Mouse (Mus musculus): ENCODE data around the gene Bhlhe40.

The Bhlhe40 gene

DNA sequence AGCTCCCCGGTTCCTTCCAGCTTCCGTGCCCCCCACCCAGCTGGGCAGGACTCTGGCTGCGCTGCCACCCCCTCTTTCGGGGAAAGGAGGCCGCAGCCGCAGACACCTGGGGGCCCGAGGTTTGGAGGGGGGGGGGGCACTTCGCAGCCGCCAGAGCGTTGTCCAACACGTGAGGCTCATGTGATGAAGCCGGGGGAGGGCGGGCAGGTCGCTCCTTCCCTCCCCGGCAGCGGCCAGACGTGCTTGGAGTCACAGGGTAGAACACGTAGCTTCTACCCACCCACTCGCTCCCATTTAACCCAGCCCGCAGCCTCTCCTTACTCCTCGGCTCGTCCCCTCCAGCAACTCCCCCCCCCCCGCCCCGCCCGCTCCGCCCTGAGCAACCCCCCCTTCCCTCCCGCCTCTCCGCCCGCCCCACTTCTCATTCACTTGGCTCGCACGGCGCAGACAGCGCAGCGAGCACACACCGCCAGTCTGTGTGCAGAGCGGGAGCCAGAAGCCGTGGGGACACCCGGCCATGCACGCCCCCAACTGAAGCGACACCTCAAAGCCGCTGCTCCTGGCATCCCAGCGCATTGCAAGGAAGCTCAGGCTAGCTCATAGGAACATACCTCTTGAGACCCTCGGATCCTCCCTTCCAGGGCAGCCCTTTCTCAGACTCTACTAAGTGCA, at the start of gene Bhlhe40:
TSS of gene Bhlhe40 (plus strand) at position 424 of the 672 bp plus-strand sequence.
- DNase-seq (ENCODE audit: low spot score) = peak; percentile 96

GRCm38 (mm10) chr6:108611663-108612062, 48.8 kb upstream of the Bhlhe40 start:
- no peak for DNase-seq (ENCODE audit: low spot score)

GRCm38 (mm10) chr6:108618025-108618424, 42.4 kb upstream of the Bhlhe40 start:
- DNase-seq (ENCODE audit: low spot score) = no peak

DNA sequence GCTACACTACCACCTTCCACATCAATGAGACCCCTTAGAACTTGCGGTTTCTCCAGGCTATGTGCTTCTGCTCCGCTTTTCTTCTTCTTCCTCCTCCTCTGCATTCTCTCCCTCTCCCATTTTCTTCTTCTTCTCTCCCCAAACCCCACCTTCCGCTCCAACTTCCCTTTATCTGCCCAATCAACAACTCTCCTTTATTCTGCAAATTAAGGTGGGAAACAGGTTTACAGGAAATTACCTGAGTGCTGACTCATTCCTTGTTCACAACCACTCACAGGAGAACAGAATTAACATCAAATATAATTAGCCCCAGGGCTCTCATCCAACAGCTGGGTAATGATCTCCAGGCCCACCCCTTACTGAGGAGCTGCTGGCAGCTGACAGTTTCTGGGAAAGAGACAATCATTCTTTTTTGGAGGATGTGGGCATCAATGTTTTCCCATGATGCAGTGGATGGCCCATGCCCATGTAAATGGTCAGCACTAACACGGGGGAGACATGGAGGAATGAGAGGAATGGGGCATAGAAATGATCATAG, 37.3 kb upstream of the Bhlhe40 start:
- no peak for DNase-seq (ENCODE audit: low spot score)

- DNase-seq (ENCODE audit: low spot score) = peak; percentile 18
Observed at GRCm38 (mm10) chr6:108624915-108625314, 35.5 kb upstream of the Bhlhe40 start.

GRCm38 (mm10) chr6:108630701-108631100, 29.7 kb upstream of the Bhlhe40 start:
- peak; percentile 56 for DNase-seq (ENCODE audit: low spot score)

- peak; percentile 41 for DNase-seq (ENCODE audit: low spot score)
Observed at GRCm38 (mm10) chr6:108638157-108638833, 22.1 kb upstream of the Bhlhe40 start.

- no peak for DNase-seq (ENCODE audit: low spot score)
Observed at GRCm38 (mm10) chr6:108642020-108642419, 18.4 kb upstream of the Bhlhe40 start.

GRCm38 (mm10) chr6:108643035-108643434, 17.4 kb upstream of the Bhlhe40 start:
- DNase-seq (ENCODE audit: low spot score) = no peak

- DNase-seq (ENCODE audit: low spot score) = no peak
Observed at GRCm38 (mm10) chr6:108644311-108644710, 16.1 kb upstream of the Bhlhe40 start.

DNA sequence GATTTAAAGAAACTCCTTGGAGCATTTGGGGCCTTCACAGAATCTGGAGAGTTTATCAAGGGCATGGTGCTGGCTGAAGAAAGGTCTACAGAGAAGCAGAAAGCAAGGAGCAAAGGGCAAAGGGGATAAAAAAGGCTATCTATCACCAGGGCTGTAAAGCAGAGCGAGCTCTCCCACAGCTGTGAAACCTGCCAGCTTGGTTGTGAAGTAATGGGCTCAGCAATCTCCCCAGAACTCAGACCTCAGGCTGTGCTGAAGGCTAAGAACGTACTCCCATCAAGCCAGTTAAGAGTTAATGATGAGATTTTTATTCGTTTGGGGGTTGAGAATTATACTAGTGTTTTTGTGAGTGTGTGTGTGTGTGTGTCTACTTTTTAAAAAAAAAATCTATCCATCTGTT, 13.3 kb upstream of the Bhlhe40 start:
- no peak for DNase-seq (ENCODE audit: low spot score)

DNA sequence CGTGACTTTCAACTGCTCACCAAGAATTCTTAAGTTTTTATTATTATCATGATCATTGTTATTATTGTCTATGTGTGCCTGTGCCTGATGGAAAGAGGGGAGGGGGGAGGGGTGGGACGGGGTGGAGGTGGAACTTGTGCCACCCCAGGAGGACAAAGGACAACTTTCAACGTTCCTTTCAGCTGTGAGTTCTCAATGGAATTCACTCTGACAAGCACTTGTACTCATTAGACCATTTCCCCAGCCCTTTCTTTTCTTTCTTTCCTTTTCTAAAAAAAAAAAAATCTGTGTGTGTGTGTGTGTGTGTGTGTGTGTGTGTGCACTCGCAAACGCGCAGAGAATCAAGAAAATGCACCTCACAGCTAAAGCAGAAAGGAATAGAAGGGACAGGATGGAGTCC, 12.4 kb upstream of the Bhlhe40 start:
- no peak for DNase-seq (ENCODE audit: low spot score)

DNA sequence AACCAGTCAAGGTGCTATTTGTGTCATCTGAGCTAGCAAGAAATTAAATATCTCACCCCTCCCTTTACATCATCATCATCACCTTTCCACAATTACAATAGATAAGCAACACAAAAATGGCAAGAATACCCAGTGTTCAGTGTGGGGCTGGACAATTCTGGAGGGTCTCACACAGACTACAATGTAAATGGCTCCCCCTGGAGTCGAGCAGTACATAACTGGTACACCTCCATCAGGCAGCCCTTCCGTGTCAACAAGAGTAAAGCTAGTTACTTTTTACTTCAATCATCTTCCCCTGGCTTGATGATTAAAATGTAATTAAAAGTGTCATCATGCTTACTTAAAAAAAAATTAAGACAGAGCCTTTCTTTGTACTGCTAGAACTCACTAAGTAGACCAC, 4.6 kb upstream of the Bhlhe40 start:
- no peak for DNase-seq (ENCODE audit: low spot score)

- DNase-seq (ENCODE audit: low spot score) = peak; percentile 16
Observed at GRCm38 (mm10) chr6:108658051-108658415, 2.4 kb upstream of the Bhlhe40 start.

DNA sequence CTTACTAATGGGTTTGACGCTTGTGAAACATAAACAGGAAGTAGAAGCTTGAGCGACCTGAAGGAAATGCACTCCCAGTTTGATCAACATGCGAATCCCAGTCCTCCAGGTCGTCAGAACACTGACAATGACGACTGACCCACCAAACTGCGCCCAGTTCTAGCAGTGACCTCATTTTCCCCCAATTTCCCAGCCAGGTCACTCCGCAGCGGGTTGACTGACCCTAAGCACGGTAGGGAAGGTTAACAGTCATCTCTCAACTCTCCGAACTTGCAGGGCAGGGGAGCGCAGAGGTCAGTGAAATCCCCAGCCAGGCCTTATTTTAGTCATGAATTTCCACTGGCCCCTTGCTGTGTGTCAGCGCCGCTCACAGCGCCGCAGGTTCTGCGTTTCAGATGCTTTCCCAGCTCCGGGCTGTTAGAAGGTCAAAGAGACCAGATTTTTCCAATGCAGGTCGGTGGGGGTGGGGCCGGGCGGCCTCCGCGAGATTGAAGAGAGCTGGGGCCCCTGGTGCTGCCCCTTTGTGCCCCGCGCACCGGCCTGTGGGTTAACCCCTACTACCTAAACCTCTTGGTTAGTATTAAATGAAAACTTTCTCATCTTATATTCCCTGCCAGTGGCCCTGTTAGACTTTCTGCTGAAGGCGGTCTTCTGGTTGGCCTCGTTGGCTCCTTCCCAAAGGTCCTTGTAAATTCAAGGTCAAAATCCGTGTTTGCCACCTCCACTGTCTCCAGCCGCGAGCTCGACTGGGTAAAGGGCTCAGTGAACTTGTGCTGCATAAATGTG, 1.8 kb upstream of the Bhlhe40 start:
- DNase-seq (ENCODE audit: low spot score) = peak; percentile 38

GRCm38 (mm10) chr6:108659221-108659725, 1.2 kb upstream of the Bhlhe40 start:
- DNase-seq (ENCODE audit: low spot score) = peak; percentile 96

- DNase-seq (ENCODE audit: low spot score) = peak; percentile 90
Observed at GRCm38 (mm10) chr6:108659726-108660205, 663 bp upstream of the Bhlhe40 start.

GRCm38 (mm10) chr6:108660878-108661389, 505 bp downstream of the Bhlhe40 start:
- no peak for DNase-seq (ENCODE audit: low spot score)

DNA sequence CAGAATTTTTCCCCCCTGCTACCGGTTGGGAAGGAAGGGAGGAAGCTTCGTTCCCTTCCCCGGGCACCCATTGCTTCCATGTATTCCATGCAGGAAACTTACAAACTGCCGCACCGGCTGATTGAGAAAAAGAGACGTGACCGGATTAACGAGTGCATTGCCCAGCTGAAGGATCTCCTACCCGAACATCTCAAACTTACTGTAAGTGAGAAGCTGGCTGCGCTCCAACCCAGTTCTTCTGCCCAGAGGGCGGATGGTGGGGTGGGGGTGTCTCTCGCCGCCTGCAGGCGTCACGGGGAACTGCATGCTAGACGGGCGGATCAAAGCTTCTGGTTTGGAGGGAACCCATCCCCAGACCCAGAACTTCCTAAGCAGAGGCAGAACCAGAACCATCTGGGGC, 983 bp downstream of the Bhlhe40 start:
- peak; percentile 89 for DNase-seq (ENCODE audit: low spot score)

GRCm38 (mm10) chr6:108661890-108662289, 1.5 kb downstream of the Bhlhe40 start:
- no peak for DNase-seq (ENCODE audit: low spot score)

DNA sequence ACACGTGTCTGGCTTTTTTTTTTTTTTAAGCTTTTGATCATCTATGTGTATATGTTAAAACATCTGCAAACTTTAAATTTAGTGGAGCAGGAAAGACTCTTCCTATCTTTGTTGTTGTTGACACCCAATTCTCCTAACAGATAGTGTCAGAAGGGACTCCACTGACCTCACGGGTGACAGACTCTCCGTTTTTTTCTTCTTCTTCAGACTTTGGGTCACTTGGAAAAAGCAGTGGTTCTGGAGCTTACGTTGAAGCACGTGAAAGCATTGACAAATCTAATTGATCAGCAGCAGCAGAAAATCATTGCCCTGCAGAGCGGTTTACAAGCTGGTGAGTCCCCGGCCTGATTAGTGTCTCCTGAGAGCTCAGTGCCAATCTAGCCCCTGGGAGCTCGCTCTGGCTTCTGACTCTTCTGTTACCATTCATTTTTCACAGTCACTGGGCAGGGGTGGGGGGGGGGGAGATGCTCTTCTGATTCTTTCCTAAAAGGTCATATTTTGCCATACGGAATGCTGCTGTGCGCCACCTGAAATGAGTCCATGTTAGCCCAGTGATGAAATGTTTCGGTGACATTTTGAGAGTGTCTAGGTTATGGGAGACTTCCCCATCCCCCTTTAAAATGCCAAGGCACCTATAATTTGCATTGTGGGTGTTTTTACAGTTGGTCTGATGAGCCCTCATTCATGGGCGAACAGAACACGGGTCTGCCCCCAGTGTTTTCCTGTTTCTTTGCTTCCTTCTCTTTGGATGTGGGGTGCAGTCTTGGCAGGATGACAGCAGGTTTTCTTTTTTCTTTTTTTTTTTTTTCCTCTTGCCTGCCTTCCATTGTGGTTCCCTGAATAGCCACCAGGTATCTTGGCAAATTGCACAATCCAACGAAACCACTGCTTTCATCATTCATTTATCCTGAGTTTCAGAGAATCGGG, 2.1 kb downstream of the Bhlhe40 start:
- no peak for DNase-seq (ENCODE audit: low spot score)

All from lung, postnatal 25 days (tissue).